Mouse (Mus musculus) MEL-GATA-1-ER (cell line): ENCODE measurements around the gene Nob1.

Experiments
- DNase-seq: peaks from one replicate; pipeline ENCODE4 v3.0.0-alpha.2; 2012; ENCODE audit warnings: low read depth; ENCODE audit errors: extremely low read depth

The Nob1 gene

DNA sequence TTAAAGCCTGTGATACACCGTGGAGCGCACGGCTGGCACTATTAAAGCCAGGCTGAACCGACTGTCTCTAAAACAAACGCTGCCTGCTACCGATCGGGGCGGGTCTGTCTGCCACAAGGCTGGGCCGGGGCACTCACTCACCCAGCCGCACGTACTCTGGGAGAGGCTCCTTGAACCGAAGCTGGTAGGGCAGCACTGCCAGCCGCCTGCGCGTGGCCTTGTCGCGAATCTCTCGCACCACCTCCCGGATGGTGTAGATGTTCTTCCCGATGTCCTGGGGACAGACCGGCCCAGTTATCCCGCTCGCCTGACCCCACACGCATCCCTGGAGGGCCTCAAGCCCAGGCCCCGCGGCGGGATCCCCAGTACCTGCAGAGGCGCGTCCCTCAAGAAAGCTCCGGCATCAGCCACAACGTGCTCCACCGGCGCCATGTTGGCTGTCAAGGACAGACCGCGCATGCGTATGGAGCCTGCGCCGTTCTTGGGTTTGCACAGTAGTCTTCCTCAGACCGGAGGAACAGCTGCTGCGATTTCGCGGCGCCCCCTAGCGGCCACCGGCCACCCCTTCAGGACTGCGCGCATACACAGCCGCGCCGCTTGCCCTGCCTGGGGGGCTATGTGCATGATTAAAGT, at the start of gene Nob1:
TSS of gene Nob1 (minus strand) at position 455 of the 633 bp plus-strand sequence.
- peak; percentile 88 for DNase-seq

- DNase-seq = no peak
Measured at GRCm38 (mm10) chr8:107473369-107473768, 48.5 kb upstream of the Nob1 start.

DNA sequence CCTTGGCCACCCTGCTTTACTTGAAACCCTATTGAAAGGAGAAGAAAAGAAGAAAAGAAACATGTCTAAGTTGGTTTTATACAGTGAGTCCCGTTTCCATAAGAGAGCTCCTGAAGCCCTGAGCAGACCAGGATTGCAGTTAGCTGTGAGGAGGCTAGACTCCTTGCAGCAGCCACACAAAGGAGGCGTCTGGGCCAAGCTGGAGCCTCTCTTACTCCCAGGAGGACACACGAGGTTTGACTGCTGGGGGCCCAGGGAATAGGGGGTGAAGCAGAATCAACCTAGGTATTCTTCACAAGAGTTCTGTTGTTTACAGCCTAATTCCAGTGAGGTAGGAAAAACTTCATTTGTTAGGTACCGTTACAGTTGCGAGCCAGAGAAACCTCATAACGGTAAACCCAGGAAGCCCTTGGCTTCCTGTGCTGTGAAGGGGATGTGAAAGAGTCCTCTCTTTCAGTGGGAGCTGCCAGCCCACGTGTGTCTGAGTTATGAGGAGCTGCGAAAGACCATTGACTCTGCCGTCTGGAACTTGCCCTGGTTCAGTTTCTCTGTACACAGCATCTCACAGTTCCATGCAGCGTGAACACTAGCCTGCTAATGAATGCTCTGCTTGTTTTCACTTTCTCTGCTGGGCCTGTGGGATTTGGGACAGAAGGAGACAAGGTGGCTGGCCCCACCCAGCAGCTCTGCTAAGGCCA, 47.7 kb upstream of the Nob1 start:
- no peak for DNase-seq

GRCm38 (mm10) chr8:107470302-107470701, 45.5 kb upstream of the Nob1 start:
- DNase-seq = no peak

DNA sequence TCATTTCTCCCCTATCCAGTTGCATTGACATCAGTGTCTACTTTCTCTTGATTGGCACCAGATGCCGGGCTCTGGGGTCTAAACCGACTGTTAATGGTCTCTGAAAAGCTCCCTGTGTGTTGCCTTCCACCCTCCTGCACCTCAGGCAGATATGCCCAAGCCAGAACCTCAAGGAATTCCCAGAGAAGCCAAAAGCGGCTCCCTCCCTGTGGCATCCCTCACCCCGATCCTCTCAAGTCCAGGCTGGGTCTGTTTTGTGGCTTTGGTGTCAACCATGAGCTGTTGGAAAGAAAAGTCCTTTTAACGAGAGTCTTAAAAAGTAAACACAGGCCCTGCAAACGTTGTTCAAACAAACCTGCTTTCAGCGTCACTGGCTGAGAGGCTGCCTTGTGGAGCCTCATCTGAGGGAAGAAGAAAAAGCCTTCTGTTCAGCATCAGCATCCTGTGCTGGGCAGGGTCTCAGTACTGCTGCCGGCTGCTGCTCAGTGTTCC, 44.0 kb upstream of the Nob1 start:
- no peak for DNase-seq

GRCm38 (mm10) chr8:107466642-107467041, 41.8 kb upstream of the Nob1 start:
- DNase-seq = peak; percentile 9

GRCm38 (mm10) chr8:107465332-107465990, 40.6 kb upstream of the Nob1 start:
- DNase-seq = no peak

DNA sequence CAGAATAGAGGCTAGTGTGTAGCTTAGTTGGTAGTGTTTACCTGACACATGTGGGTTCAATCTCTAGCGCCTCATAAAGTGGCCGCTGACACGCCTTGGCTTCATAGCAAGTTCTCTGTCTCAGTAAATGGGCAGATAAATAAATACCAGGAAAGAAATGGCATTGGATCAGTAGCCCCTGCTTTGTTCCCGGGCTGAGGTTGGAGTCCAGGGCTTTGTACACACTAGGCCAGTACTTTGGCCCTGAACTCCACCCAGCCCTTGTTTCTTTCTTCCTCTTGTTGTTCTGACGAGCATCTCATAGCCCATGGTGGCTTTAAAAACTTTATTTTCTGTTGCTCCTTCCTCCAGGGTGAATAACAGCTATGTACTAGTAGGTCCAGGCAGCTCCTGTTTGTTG, 37.6 kb upstream of the Nob1 start:
- DNase-seq = no peak

DNA sequence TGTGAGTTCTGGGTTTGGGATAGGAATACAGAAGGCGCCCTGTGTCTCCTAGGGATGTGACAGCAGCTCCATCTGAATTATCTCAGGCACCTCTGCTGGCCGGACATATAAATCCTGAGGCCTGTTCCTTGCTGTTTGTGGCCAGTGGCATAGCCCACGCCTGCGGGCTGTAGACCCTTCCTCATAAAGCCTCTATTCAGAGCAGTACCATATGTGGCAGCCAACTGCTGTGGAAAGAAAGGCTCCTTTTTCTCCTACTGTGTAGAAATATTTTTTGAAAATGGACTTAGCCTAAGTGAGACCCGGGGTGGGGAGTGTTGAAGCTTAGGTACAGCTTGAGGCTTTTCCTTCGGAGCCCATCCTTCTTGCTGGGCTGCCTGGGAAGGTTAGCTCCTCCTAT, 33.4 kb upstream of the Nob1 start:
- no peak for DNase-seq

GRCm38 (mm10) chr8:107457725-107458124, 32.9 kb upstream of the Nob1 start:
- no peak for DNase-seq

DNA sequence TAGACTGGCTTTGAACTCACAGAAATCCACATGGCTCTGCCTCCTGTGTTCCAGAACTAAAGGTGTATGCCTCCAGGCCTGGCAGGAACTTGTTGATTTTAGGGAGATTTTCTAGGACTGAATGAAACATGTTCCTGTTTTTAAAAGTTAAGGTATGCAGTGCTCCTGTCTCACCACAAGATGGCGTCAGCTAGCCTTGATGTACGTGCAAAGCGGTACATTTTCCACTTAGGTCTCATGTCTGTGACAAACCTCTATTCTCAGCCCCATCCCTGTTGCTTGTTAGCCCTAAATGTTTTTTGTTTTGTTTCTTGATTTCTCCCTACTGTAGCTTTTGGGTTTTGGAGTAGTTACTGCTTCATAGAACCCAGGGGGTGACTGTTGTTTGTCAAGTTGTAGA, 30.4 kb upstream of the Nob1 start:
- DNase-seq = peak; percentile 44

GRCm38 (mm10) chr8:107453386-107453785, 28.5 kb upstream of the Nob1 start:
- no peak for DNase-seq

DNA sequence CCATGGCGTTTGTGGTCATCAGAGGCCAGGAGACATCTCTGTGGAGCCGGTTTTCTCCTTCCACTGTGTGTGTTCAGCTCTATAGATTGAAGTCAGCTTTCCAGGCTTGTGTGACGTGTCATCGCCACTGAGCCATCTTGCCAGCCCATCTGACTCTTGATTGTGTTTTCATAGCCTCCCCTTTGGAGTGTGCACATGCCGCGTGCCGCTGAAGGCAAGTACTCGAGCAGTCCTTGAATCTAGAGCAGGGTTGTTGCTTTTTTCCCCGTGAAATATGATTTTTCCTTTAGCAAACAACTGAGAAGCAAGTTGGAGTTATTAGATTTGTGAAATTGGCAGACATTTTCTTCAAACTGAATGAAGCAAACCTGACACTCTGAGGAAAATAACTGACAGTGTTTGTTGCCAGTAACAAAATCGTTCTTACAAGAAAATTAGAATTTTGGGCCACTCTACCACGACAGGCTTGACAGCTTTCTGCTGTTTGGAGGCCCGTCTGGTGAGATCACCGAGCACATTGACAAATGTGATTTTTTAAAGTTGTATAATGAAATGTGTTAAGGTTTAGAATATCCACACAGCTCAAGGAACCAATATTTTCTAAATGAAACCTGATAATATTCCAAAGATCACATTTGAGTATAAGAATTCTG, 26.7 kb upstream of the Nob1 start:
- no peak for DNase-seq

DNA sequence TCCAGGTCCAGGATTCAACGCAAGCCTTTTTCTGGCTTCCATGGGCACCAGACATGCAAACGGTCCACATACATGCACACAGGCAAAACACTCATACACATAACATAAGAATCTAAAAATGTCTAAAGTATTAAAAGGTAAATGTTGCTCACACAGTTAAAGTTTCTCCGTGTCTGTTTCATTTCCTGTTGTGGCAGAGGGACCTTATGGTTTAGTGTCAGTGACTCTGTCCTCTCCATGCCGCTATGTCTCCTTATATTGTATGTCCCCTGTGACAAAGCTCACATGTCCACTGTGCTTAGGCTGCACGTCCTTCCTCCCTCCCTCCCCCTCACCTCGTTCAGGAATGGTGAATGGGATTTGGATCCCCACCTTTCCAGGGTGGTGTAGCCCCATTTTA, 24.8 kb upstream of the Nob1 start:
- DNase-seq = no peak

GRCm38 (mm10) chr8:107449130-107449529, 24.3 kb upstream of the Nob1 start:
- DNase-seq = no peak

- DNase-seq = no peak
Measured at GRCm38 (mm10) chr8:107448382-107448889, 23.6 kb upstream of the Nob1 start.

DNA sequence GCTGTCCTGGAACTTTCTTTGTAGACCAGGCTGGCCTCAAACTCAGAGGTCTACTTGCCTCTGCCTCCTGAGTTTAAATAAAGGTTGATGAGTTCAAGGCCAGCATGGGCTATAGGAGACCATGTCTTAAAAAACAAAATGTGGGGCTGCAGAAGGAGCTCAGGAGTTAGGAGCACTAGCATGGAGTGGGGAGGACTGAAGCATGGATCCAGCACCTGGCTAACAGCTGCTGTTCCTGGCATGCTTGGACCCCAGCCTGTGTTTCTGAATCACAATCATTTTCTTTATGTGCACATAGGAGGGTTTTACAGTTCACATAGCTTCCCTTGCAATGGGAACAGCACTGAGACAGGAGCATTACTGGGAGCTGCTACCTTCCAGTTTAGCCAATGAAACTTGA, 22.9 kb upstream of the Nob1 start:
- DNase-seq = no peak

- DNase-seq = no peak
Measured at GRCm38 (mm10) chr8:107444626-107445025, 19.8 kb upstream of the Nob1 start.

DNA sequence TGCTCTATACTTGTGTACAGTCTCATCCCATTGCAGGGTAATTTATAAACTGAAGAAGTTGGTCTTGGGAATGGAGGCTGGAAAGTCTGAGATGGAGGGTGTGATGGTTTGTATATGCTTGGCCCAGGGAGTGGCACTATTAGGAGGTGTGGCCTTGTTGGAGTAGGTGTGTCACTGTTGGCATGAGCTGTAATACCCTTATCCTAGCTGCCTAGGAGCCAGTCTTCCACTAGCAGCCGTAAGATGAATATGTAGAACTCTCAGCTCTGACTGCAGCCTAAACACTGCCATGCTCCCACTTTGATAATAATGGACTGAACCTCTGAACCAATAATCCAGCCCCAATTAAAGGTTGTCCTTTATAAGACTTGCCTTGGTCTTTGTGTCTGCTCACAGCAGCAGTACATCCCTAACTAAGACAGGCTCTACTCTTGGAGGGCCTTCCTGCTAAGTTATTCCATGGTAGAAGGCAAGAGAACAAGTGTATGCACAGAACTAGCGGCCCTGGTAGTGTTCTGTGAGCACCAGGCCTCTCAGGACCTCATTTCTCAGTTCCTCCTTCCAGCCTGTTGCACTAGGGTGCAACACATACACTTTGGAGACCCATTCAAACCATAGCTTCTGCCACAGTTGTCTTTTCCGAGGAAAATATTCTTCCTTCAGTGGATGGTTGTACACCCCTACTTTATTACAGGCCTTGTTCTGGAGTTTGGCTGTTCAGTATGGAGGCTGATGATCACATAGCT, 15.2 kb upstream of the Nob1 start:
- DNase-seq = no peak

DNA sequence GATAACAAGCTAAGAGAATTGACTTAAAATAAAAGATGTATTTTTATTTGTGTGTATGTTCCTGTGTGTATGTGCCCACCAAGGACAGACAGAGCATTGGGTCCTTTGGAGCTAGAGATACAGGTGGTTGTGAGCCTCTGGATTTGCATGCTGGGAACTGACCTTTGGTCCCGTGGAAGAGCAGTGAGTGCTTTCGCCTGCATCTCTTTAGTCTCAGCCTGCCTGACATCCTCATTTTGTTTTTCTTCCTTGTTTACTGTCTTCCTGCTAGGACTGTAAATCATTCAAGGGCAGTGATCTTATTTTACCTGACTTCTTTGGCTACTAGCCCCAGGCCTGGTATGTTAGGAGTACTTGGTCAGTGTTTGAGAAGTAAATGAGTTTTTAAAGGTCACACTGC, 12.9 kb upstream of the Nob1 start:
- no peak for DNase-seq

GRCm38 (mm10) chr8:107436841-107437421, 12.1 kb upstream of the Nob1 start:
- peak; percentile 73 for DNase-seq
